Mouse (Mus musculus) A20 (cell line): ENCODE measurements around the gene Fbxw11.
"Not testable (repeated sequence)": the region's sequence is repeated elsewhere in the genome, so short reads cannot be mapped to it uniquely, and the experiment has no call there.

Experiments used
- DNase-seq: peaks from one replicate; pipeline ENCODE4 v3.0.0-alpha.2; 2011; ENCODE audit warnings: low read depth, low spot score

Fbxw11 gene

GRCm38 (mm10) chr11:32708739-32709501, 66.4 kb downstream of the Fbxw11 start:
- no peak for DNase-seq

- DNase-seq, result peak; percentile 48
Observed at GRCm38 (mm10) chr11:32709563-32709962, 67.0 kb downstream of the Fbxw11 start.

GRCm38 (mm10) chr11:32714230-32714629, 71.7 kb downstream of the Fbxw11 start:
- peak; percentile 50 for DNase-seq

GRCm38 (mm10) chr11:32714896-32715295, 72.4 kb downstream of the Fbxw11 start:
- DNase-seq, result no peak

- peak; percentile 85 for DNase-seq
Observed at GRCm38 (mm10) chr11:32715495-32715894, 73.0 kb downstream of the Fbxw11 start.

- no peak for DNase-seq
Observed at GRCm38 (mm10) chr11:32715970-32716369, 73.4 kb downstream of the Fbxw11 start.

- DNase-seq, result no peak
Observed at GRCm38 (mm10) chr11:32716876-32717275, 74.4 kb downstream of the Fbxw11 start.

GRCm38 (mm10) chr11:32717711-32718110, 75.2 kb downstream of the Fbxw11 start:
- DNase-seq, result not testable (repeated sequence)

GRCm38 (mm10) chr11:32718371-32718770, 75.8 kb downstream of the Fbxw11 start:
- DNase-seq, result no peak

GRCm38 (mm10) chr11:32718979-32719378, 76.5 kb downstream of the Fbxw11 start:
- no peak for DNase-seq

GRCm38 (mm10) chr11:32722653-32723052, 80.1 kb downstream of the Fbxw11 start:
- no peak for DNase-seq

- DNase-seq, result no peak
Observed at GRCm38 (mm10) chr11:32723287-32723686, 80.8 kb downstream of the Fbxw11 start.

- no peak for DNase-seq
Observed at GRCm38 (mm10) chr11:32725171-32725570, 82.6 kb downstream of the Fbxw11 start.

GRCm38 (mm10) chr11:32732467-32732866, 89.9 kb downstream of the Fbxw11 start:
- no peak for DNase-seq

- DNase-seq, result no peak
Observed at GRCm38 (mm10) chr11:32733195-32733594, 90.7 kb downstream of the Fbxw11 start.

GRCm38 (mm10) chr11:32736371-32736770, 93.8 kb downstream of the Fbxw11 start:
- no peak for DNase-seq

- no peak for DNase-seq
Observed at GRCm38 (mm10) chr11:32737729-32738128, 95.2 kb downstream of the Fbxw11 start.

GRCm38 (mm10) chr11:32743891-32744290, 101.4 kb downstream of the Fbxw11 start:
- DNase-seq, result no peak

- no peak for DNase-seq
Observed at GRCm38 (mm10) chr11:32744463-32744862, 101.9 kb downstream of the Fbxw11 start.

- DNase-seq, result no peak
Observed at GRCm38 (mm10) chr11:32745466-32745865, 102.9 kb downstream of the Fbxw11 start.

- DNase-seq, result no peak
Observed at GRCm38 (mm10) chr11:32746036-32746435, 103.5 kb downstream of the Fbxw11 start.

- no peak for DNase-seq
Observed at GRCm38 (mm10) chr11:32746475-32746874, 104.0 kb downstream of the Fbxw11 start.

- DNase-seq, result no peak
Observed at GRCm38 (mm10) chr11:32748800-32749199, 106.3 kb downstream of the Fbxw11 start.
